Mouse (Mus musculus) embryonic facial prominence, embryonic 11.5 days (tissue): ENCODE results near the gene Trank1. TPM values are rescaled to one million over a fixed set of nuclear protein-coding genes. Genes with fewer than 3 reads are reported as not detected.

Experiments used
- ATAC-seq: fragments of 200-750 bp; cut with Nextera tagmentation; replicated peaks from 2 replicates; pipeline ENCODE4 v1.8.0; 2017; ENCODE audit warnings: low read depth; ENCODE audit not compliant: insufficient number of reproducible peaks, low FRiP score, low TSS enrichment
- DNase-seq: peaks from one replicate; pipeline ENCODE4 v3.0.0-alpha.2; 2015; ENCODE audit warnings: low spot score
- H3K27ac ChIP-seq: fragments of 300-500 bp; sonication (generic); replicated peaks from 2 replicates; pipeline ENCODE4 v1.5.1; 2014; ENCODE audit warnings: mild to moderate bottlenecking, low read depth, low read length, control low read depth
- H3K27me3 ChIP-seq: fragments of 300-500 bp; sonication (generic); 2 replicates; pipeline ENCODE4 v1.6.1; 2014; ENCODE audit warnings: mild to moderate bottlenecking, low read length, moderate library complexity, mixed read lengths; ENCODE audit not compliant: control insufficient read depth, insufficient read depth
- H3K36me3 ChIP-seq: fragments of 300-500 bp; sonication (generic); replicated peaks from 2 replicates; pipeline ENCODE4 v1.6.1; 2014; ENCODE audit warnings: low read depth, mild to moderate bottlenecking, low read length, moderate library complexity, mixed read lengths; ENCODE audit not compliant: control insufficient read depth, insufficient read depth
- H3K4me1 ChIP-seq: fragments of 300-500 bp; sonication (generic); 2 replicates; pipeline ENCODE4 v1.6.1; 2014; ENCODE audit warnings: low read length, mixed read lengths; ENCODE audit not compliant: control insufficient read depth, insufficient read depth
- H3K4me2 ChIP-seq: fragments of 300-500 bp; sonication (generic); 2 replicates; pipeline ENCODE4 v1.6.1; 2014; ENCODE audit warnings: low read depth, mild to moderate bottlenecking, control low read depth, low read length, moderate library complexity
- H3K4me3 ChIP-seq: fragments of 300-500 bp; sonication (generic); 2 replicates; pipeline ENCODE4 v1.5.1; 2014; ENCODE audit warnings: low read depth, low read length, control low read depth
- H3K9ac ChIP-seq: fragments of 300-500 bp; sonication (generic); replicated peaks from 2 replicates; pipeline ENCODE4 v1.6.1; 2014; ENCODE audit warnings: mild to moderate bottlenecking, control low read depth, low read length
- H3K9me3 ChIP-seq: fragments of 300-500 bp; sonication (generic); replicated peaks from 2 replicates; pipeline ENCODE4 v1.6.1; 2016; ENCODE audit warnings: mild to moderate bottlenecking, low read length, inconsistent platforms, mixed read lengths; ENCODE audit not compliant: control insufficient read depth
- WGBS: fragments of 180-500 bp; shearing (Covaris S2); extraction: QIAGEN DNeasy Blood & Tissue Kit; methylation state at CpG from one replicate; pipeline ENCODE4 v1.1.7; 2014; 5-methylcytosine and 5-hydroxymethylcytosine counted together
- polyA plus RNA-seq: library from polyadenylated mRNA; unstranded; fragments of >200 nt; fragmentation: Nextera tagmentation; extraction: Ambion mirVana; gene quantifications from 2 replicates; pipeline ENCODE4 v1.2.1, GENCODE M21; 2014

Gene Trank1
- polyA plus RNA-seq, 1 experiment from 2014 or later = 0.11 TPM

DNA sequence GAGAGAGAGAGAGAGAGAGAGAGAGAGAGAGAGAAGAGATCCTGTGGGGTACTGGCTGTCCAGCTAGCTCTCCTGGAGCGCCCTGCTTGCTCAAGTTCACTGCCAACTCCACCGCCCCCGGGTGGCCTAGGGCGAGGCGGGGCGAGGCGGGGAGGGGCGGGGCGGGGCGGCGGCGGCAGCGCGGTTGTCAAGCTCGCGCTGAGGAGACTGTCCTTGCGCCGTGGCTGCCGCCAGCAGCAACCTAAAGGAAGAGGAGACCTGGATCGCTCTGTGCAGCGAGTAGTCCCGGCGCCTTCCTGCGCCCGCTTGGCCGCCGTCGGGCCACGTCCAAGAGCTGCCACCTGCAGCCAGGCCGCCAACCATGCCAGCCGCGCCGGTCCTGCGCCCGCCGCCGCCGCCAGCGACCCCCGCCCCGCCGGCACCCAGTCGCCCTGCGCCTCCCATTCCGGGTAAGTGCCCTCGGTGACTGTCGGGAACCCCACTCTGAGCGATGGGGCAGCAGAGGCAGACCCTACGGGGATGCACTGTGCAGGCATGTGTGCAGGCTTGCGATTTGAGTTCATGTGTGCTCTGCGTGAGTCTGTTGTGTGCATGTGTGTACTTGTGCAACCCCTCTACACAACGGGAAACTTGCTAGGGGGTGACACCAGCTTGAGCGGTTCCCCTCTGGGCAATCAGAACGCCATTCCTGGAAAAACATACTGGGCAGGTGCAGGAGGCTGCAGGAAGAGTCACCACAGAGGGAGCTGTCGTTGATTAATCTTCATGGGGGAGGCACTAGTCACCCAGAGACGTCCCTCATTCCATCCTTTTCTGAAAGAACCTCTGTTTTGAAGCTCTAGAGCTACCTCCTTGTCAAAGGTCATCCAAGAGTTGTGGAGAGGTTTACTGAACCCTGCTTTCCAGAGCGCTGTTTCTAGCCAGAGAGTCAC, 127.6 kb downstream of the Trank1 start, which contains the start of gene Dclk3:
TSS of gene Dclk3 (plus strand) at position 178 of the 932 bp plus-strand sequence.
- ATAC-seq = peak; percentile 72

DNA sequence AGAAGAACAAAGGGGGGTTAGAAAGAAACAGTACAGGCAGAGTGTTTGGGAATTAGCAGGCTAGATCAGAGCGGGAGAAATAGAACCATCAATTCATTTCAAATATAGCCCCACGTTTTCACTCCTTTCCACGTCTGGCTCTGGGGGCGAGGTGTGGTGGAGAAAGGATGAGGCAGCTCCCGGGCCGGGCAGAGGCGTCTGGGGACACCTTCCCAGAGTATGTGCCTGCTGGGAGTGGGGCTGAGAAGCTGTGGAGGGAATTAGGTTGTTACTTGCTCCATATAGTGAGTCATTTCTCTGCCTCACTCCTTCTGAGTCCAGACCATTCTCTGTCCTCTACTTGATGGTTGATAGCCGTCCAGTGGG, 128.3 kb downstream of the Trank1 start:
- Histone ChIP-seq H3K27me3 (peaks cover 15% of the 10 kb centered on the region), H3K9ac (no peak overlapping the region), H3K9me3 (no peaks in the 10 kb centered on the region), H3K27ac (no peak overlapping the region), H3K36me3 (no peaks in the 10 kb centered on the region), H3K4me1 (no peaks in the 10 kb centered on the region; the same call in 1 of the 2 replicates), H3K4me2 (no peak overlapping the region), H3K4me3 (no peak overlapping the region)
- ATAC-seq (no peak), DNase-seq (no peak)
- WGBS = 64% methylated on average over 8 of the region's 8 CpGs

More for the DNA sequence above, 127.6 kb downstream of the Trank1 start, which contains the start of gene Dclk3:
- Histone ChIP-seq H3K4me2 (peak within 1 kb of the TSS; percentile 80), H3K36me3 (no peaks in the 10 kb centered on the region), H3K4me1 (no peaks in the 10 kb centered on the region; the same call in 1 of the 2 replicates), H3K9me3 (no peaks in the 10 kb centered on the region), H3K9ac (peak within 1 kb of the TSS; percentile 47; the same call in 1 of the 2 replicates), H3K27me3 (peaks cover 15% of the 10 kb centered on the region), H3K4me3 (peak within 1 kb of the TSS; percentile 45), H3K27ac (no peak within 1 kb of the TSS)
- DNase-seq = peak; percentile 43
- 5% methylated on average over 37 of the region's 57 CpGs for WGBS

DNA sequence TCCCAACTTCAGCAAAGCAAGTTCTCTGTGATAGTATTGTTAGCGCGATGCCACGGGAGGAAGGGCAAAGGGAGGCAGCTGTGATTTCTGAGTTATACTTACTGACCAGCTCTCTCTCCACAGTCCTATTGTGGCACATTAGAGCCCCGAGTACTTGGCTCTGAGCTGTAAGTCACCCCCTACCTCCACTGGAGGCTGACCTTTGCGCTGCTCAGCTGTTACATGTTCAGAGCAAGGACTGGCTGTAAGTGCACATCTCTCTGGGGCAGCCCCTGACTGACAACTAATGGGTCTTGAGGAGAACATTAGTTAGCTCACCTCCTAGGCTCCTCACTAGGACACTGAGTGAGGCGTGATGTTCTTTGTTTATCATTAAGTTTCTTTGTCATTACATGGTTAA, 128.9 kb downstream of the Trank1 start:
- no peaks in the 10 kb centered on the region; the same call in 1 of the 2 replicates for H3K4me1 ChIP-seq
- H3K9ac ChIP-seq = no peak overlapping the region
- H3K9me3 ChIP-seq = no peaks in the 10 kb centered on the region
- no peak overlapping the region for H3K27ac ChIP-seq
- H3K27me3 ChIP-seq = peaks cover 15% of the 10 kb centered on the region
- DNase-seq (no peak), ATAC-seq (no peak)
- no peak overlapping the region for H3K4me3 ChIP-seq
- H3K36me3 ChIP-seq = no peaks in the 10 kb centered on the region
- no peak overlapping the region for H3K4me2 ChIP-seq
- WGBS = 87% methylated on average over 6 of the region's 6 CpGs

DNA sequence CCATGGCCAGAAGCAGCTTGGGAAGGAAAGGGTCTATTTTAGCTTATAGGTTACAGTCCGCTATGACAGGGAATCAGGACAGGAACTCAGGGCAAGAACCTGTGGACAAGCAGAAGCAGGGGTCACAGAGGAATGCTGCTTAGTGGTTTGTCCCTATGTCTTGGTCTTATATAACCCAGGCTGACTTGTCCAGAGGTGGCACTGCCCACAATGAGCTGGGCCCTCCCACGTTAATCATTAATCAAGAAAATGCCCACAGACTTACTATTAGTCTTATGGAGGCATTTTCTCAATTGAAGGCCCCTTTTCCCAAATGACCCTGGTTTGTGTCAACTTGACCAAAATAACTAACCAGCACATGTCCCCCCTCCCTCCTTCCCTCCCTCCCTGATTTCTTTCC, 129.6 kb downstream of the Trank1 start:
- ATAC-seq = no peak

More for the DNA sequence above, 129.6 kb downstream of the Trank1 start:
- H3K4me2 ChIP-seq = no peak overlapping the region
- no peak overlapping the region for H3K9ac ChIP-seq
- H3K27me3 ChIP-seq = peaks cover 15% of the 10 kb centered on the region
- H3K9me3 ChIP-seq = no peaks in the 10 kb centered on the region
- WGBS = 79% methylated on average over 2 of the region's 2 CpGs
- H3K4me1 ChIP-seq = no peaks in the 10 kb centered on the region; the same call in 1 of the 2 replicates
- no peak overlapping the region for H3K4me3 ChIP-seq
- no peaks in the 10 kb centered on the region for H3K36me3 ChIP-seq
- no peak overlapping the region for H3K27ac ChIP-seq
- DNase-seq = no peak

Other genes with a start within 250 kb of the Trank1 start
- 48.4 and 49.2 TPM in 2 replicates for gene Lrrfip2, start 194.1 kb upstream of the Trank1 start, polyA plus RNA-seq
- gene Mlh1, start 39.9 kb upstream of the Trank1 start, polyA plus RNA-seq = 50.6 and 56.4 TPM in 2 replicates
- gene Epm2aip1, start 39.8 kb upstream of the Trank1 start, polyA plus RNA-seq = 42.2 and 46.5 TPM in 2 replicates
- gene Dclk3, start 127.3 kb downstream of the Trank1 start, polyA plus RNA-seq = 0.58 and 1.1 TPM in 2 replicates